Mouse (Mus musculus) liver, postnatal 0 days (tissue): ENCODE measurements around the gene Ybx2.

Source experiments
- CTCF ChIP-seq: sonication (generic); IDR thresholded peaks from 2 replicates; pipeline ENCODE4 v1.5.1; 2016; ENCODE audit warnings: antibody characterized with exemption, low read depth
- EP300 ChIP-seq: IDR thresholded peaks from 2 replicates; pipeline ENCODE4 v1.6.1; 2016; ENCODE audit warnings: antibody characterized with exemption, low read depth, mild to moderate bottlenecking

- TF ChIP-seq EP300 (no peak), CTCF (no peak)
Measured at GRCm38 (mm10) chr11:69911701-69912100, 23.9 kb upstream of the Ybx2 start.
